Mouse (Mus musculus) kidney, postnatal 0 days (tissue): ENCODE measurements around the gene Snx27. TPM values are rescaled to one million over a fixed set of nuclear protein-coding genes. Genes with fewer than 3 reads are reported as not detected.

Experiments
- ATAC-seq: fragments of 200-750 bp; cut with Nextera tagmentation; replicated peaks from 2 replicates; pipeline ENCODE4 v1.8.0; 2017; ENCODE audit warnings: low read depth, moderate number of reproducible peaks, moderate TSS enrichment, moderate library complexity; ENCODE audit not compliant: low FRiP score
- DNase-seq: peaks from one replicate; pipeline ENCODE4 v3.0.0-alpha.2; 2016; ENCODE audit warnings: low spot score
- H3K27ac ChIP-seq: fragments of 300-500 bp; sonication (generic); 2 replicates; pipeline ENCODE4 v1.5.1; 2014; ENCODE audit warnings: mild to moderate bottlenecking
- H3K27me3 ChIP-seq: fragments of 300-500 bp; sonication (generic); 2 replicates; pipeline ENCODE4 v1.6.1; 2014; ENCODE audit warnings: low read length, mixed read lengths; ENCODE audit not compliant: insufficient read depth
- H3K36me3 ChIP-seq: fragments of 300-500 bp; sonication (generic); 2 replicates; pipeline ENCODE4 v1.6.1; 2014; ENCODE audit warnings: low read length, mixed read lengths; ENCODE audit not compliant: insufficient read depth
- H3K4me1 ChIP-seq: fragments of 300-500 bp; sonication (generic); replicated peaks from 2 replicates; pipeline ENCODE4 v1.6.1; 2014; ENCODE audit warnings: antibody characterized with exemption, low read length, mixed read lengths; ENCODE audit not compliant: insufficient read depth
- H3K4me2 ChIP-seq: fragments of 300-500 bp; sonication (generic); 2 replicates; pipeline ENCODE4 v1.6.1; 2014; ENCODE audit warnings: mild to moderate bottlenecking, low read length, moderate library complexity, mixed read lengths
- H3K4me3 ChIP-seq: fragments of 300-500 bp; sonication (generic); replicated peaks from 2 replicates; pipeline ENCODE4 v1.5.1; 2014; ENCODE audit warnings: low read depth, low read length
- H3K9ac ChIP-seq: fragments of 300-500 bp; sonication (generic); 2 replicates; pipeline ENCODE4 v1.6.1; 2014; ENCODE audit warnings: low read depth, low read length
- H3K9me3 ChIP-seq: fragments of 300-500 bp; sonication (generic); replicated peaks from 2 replicates; pipeline ENCODE4 v1.6.1; 2016; ENCODE audit warnings: low read length, inconsistent platforms, mixed read lengths
- CTCF ChIP-seq: IDR thresholded peaks from 2 replicates; pipeline ENCODE4 v1.5.1; 2016; ENCODE audit warnings: antibody characterized with exemption, low read depth, mild to moderate bottlenecking, moderate library complexity
- WGBS: fragments of 180-500 bp; shearing (Covaris S2); extraction: QIAGEN DNeasy Blood & Tissue Kit; methylation state at CpG from one replicate; pipeline ENCODE4 v1.1.7; 2014; 5-methylcytosine and 5-hydroxymethylcytosine counted together
- polyA plus RNA-seq: library from polyadenylated mRNA; unstranded; fragments of >200 nt; fragmentation: Nextera tagmentation; extraction: Ambion mirVana; gene quantifications from 2 replicates; pipeline ENCODE4 v1.2.1, GENCODE M21; 2015

Gene Snx27
- polyA plus RNA-seq, 1 experiment from 2014 or later: 33.4 TPM

GRCm38 (mm10) chr3:94476301-94477035 lies 106.0 kb downstream of the Snx27 start:
- no peak for DNase-seq
- peaks cover 5% of the 10 kb centered on the region; the same call in 1 of the 2 replicates for H3K27me3 ChIP-seq
- no peaks in the 10 kb centered on the region for H3K4me1 ChIP-seq
- 0 out of 2 replicates have a peak, but pooled peaks have one; percentile 15 for ATAC-seq
- no peak overlapping the region for H3K4me2 ChIP-seq
- no peak overlapping the region for H3K9ac ChIP-seq
- H3K9me3 ChIP-seq: no peaks in the 10 kb centered on the region
- no peak for TF ChIP-seq CTCF
- H3K36me3 ChIP-seq: no peaks in the 10 kb centered on the region
- no peak overlapping the region for H3K4me3 ChIP-seq
- WGBS: 54% methylated on average over 8 of the region's 8 CpGs
- 0 out of 2 replicates have a peak overlapping the region, but pooled peaks have one; percentile 2 for H3K27ac ChIP-seq

DNA sequence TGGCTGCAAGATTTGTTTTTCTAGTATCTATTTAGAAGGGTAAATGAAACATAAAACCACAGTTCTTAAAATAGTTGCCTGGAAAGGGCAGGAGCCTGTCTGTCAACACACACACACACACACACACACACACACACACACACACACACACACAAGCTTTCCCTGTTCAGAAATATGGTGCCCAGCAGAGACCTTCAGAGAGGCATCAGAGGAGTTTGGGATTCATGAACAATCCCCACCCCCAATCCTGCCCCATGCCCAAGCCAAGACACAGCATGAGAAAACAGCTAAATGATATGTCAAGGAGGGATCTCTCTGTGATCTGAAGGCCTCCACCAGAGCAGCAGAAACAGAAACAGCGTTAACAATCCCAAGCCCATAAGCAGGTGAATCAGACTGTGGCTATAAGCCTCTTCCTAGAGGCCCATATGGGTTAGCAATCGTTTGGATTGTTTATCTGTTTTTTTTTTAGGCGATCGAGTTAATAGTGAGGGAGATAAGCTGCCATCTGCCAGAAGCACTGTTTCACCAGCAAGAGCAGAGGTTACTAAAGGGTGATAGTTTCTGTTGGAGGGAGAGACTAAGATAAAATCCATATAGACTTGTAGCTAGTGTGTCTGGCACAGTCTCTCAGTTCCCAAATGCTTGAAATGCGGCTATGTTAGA lies 108.8 kb downstream of the Snx27 start:
- Histone ChIP-seq H3K27ac (no peak overlapping the region), H3K4me3 (no peak overlapping the region), H3K4me2 (no peak overlapping the region), H3K9me3 (no peaks in the 10 kb centered on the region), H3K36me3 (no peaks in the 10 kb centered on the region), H3K4me1 (no peaks in the 10 kb centered on the region), H3K27me3 (no peaks in the 10 kb centered on the region), H3K9ac (no peak overlapping the region)
- ATAC-seq (no peak), DNase-seq (no peak)
- no peak for TF ChIP-seq CTCF
- 70% methylated on average over 5 of the region's 5 CpGs for WGBS

GRCm38 (mm10) chr3:94473115-94473505 lies 109.4 kb downstream of the Snx27 start:
- ATAC-seq (no peak), DNase-seq (no peak)
- H3K9me3 ChIP-seq: no peaks in the 10 kb centered on the region
- 28% methylated on average over 10 of the region's 10 CpGs for WGBS
- no peaks in the 10 kb centered on the region for H3K27me3 ChIP-seq
- peak overlapping the region; percentile 40; the same call in 1 of the 2 replicates for H3K4me2 ChIP-seq
- no peak overlapping the region for H3K27ac ChIP-seq
- TF ChIP-seq CTCF: no peak
- H3K9ac ChIP-seq: no peak overlapping the region
- no peak overlapping the region for H3K4me3 ChIP-seq
- no peaks in the 10 kb centered on the region for H3K36me3 ChIP-seq
- H3K4me1 ChIP-seq: no peaks in the 10 kb centered on the region

DNA sequence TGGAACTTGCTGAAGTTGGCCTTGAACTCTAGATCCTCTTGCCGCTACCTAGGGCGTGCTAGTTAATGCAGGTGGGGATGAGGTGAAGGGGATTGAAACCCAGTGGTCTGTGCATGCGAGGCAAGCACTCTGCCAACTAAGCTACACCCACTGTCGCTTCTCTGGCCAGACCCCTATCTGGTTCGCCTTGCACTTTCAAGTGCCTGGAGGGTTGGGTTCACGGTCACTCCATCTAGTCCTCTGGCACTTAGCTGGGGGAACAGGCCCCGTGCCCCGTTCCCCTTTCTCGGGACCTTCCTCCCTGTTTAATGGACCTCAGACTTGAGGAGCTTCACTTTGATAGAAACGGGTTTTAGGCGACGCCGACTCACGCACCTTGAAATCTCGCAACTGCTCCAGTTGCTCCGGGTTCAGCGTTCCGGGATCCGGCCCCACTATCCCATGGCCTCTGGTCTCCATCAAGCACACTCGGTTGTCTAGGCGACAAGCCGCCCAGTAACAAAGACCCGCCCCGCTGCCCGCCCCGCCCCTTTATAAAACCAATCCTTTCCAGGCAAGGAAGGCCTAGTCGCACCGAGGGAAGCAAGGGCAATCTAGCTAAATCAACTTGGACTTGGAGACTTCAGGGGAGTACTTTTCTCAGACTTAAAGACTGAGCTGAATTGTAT lies 109.9 kb downstream of the Snx27 start:
- WGBS: 9% methylated on average over 28 of the region's 28 CpGs
- no peak for TF ChIP-seq CTCF
- H3K4me2 ChIP-seq: peak overlapping the region; percentile 40
- H3K27me3 ChIP-seq: no peaks in the 10 kb centered on the region
- no peaks in the 10 kb centered on the region for H3K4me1 ChIP-seq
- no peak overlapping the region for H3K4me3 ChIP-seq
- H3K9me3 ChIP-seq: no peaks in the 10 kb centered on the region
- H3K27ac ChIP-seq: no peak overlapping the region
- H3K9ac ChIP-seq: no peak overlapping the region
- ATAC-seq (peak; percentile 76; the same call in 1 of the 2 replicates), DNase-seq (peak; percentile 62)
- H3K36me3 ChIP-seq: no peaks in the 10 kb centered on the region

- Histone ChIP-seq H3K4me2 (no peak overlapping the region), H3K36me3 (no peaks in the 10 kb centered on the region), H3K27me3 (no peaks in the 10 kb centered on the region), H3K4me1 (no peaks in the 10 kb centered on the region), H3K9ac (no peak overlapping the region), H3K27ac (no peak overlapping the region), H3K9me3 (no peaks in the 10 kb centered on the region), H3K4me3 (no peak overlapping the region)
- TF ChIP-seq CTCF: no peak
- no peak for ATAC-seq
- 56% methylated on average over 3 of the region's 3 CpGs for WGBS
- DNase-seq: no peak
Observed at GRCm38 (mm10) chr3:94468931-94469330, 113.6 kb downstream of the Snx27 start.

GRCm38 (mm10) chr3:94465632-94466430 lies 116.7 kb downstream of the Snx27 start:
- no peak overlapping the region for H3K4me2 ChIP-seq

More at GRCm38 (mm10) chr3:94465632-94466430, 116.7 kb downstream of the Snx27 start:
- no peak overlapping the region for H3K9ac ChIP-seq
- 69% methylated on average over 13 of the region's 13 CpGs for WGBS
- H3K4me1 ChIP-seq: no peaks in the 10 kb centered on the region
- no peak for TF ChIP-seq CTCF
- ATAC-seq: no peak
- H3K27ac ChIP-seq: no peak overlapping the region
- no peaks in the 10 kb centered on the region for H3K27me3 ChIP-seq
- no peak for DNase-seq
- no peak overlapping the region for H3K4me3 ChIP-seq
- no peaks in the 10 kb centered on the region for H3K9me3 ChIP-seq
- no peaks in the 10 kb centered on the region for H3K36me3 ChIP-seq
